7 mouse cellular contexts compared by ENCODE assay signal in genomic region chr2:72475797-72476485, GRCm38 (mm10). TPM values are rescaled to one million over a fixed set of nuclear protein-coding genes. Genes with fewer than 3 reads are reported as not detected.
DNase-seq lines count a peak whose midpoint lies in the region; ATAC-seq and TF ChIP-seq lines count a peak whose summit lies in the region.

Gene Cdca7, plus strand, starts transcription at chr2:72476159.

- WGBS in embryonic facial prominence, embryonic 11.5 days, result under 1% methylated on average over 58 of the region's 58 CpGs
- under 1% methylated on average over 56 of the region's 58 CpGs for WGBS in limb, embryonic 11.5 days
- under 1% methylated on average over 58 of the region's 58 CpGs for WGBS in midbrain, embryonic 13.5 days
- WGBS in small intestine, adult 2 months, result under 1% methylated on average over 58 of the region's 58 CpGs

- TF ChIP-seq POLR2A in small intestine, adult 2 months (IDR thresholded peaks at IDR 0.05; ENCODE audit: low read depth, low read length), result peak; percentile 50; the same call in 1 of the 2 replicates

- peak within 1 kb of the TSS; percentile 68 for H3K4me2 ChIP-seq in embryonic facial prominence, embryonic 11.5 days (ENCODE audit: low read depth, low read length)
- H3K4me2 ChIP-seq in limb, embryonic 11.5 days (ENCODE audit: low read depth, severe bottlenecking), result peak within 1 kb of the TSS; percentile 51
- H3K4me2 ChIP-seq in midbrain, embryonic 13.5 days (replicated peaks), result peak within 1 kb of the TSS; percentile 79

- H3K4me1 ChIP-seq in embryonic facial prominence, embryonic 11.5 days (ENCODE audit: control insufficient read depth, insufficient read depth, low read length), result no peaks in the 10 kb centered on the region
- peaks cover 10% of the 10 kb centered on the region for H3K4me1 ChIP-seq in limb, embryonic 11.5 days (ENCODE audit: control insufficient read depth, insufficient read depth, low read length)
- H3K4me1 ChIP-seq in midbrain, embryonic 13.5 days (replicated peaks), result peaks cover 37% of the 10 kb centered on the region
- H3K4me1 ChIP-seq in small intestine, adult 2 months (ENCODE audit: control insufficient read depth, insufficient read depth, insufficient read length, low read length), result peaks cover 18% of the 10 kb centered on the region; the same call in 1 of the 2 replicates

- peak within 1 kb of the TSS; percentile 60 for H3K27ac ChIP-seq in embryonic facial prominence, embryonic 11.5 days (replicated peaks; ENCODE audit: low read depth, low read length)
- H3K27ac ChIP-seq in limb, embryonic 11.5 days (replicated peaks; ENCODE audit: low read depth, low read length), result peak within 1 kb of the TSS; percentile 89
- peak within 1 kb of the TSS; percentile 53 for H3K27ac ChIP-seq in midbrain, embryonic 13.5 days
- H3K27ac ChIP-seq in small intestine, adult 2 months (ENCODE audit: insufficient read depth, low read depth, low read length), result peak within 1 kb of the TSS; percentile 78

- H3K27me3 ChIP-seq in embryonic facial prominence, embryonic 11.5 days (ENCODE audit: control insufficient read depth, insufficient read depth, low read length), result no peaks in the 10 kb centered on the region
- no peaks in the 10 kb centered on the region for H3K27me3 ChIP-seq in limb, embryonic 11.5 days (ENCODE audit: control insufficient read depth, insufficient read depth, low read length)
- H3K27me3 ChIP-seq in midbrain, embryonic 13.5 days, result peaks cover 22% of the 10 kb centered on the region
- H3K27me3 ChIP-seq in small intestine, adult 2 months (ENCODE audit: control insufficient read depth, insufficient read depth, low read length), result no peaks in the 10 kb centered on the region

- ATAC-seq in embryonic facial prominence, embryonic 11.5 days (replicated peaks; ENCODE audit: insufficient number of reproducible peaks, low FRiP score, low TSS enrichment, low read depth), result peak; percentile 86
- peak; percentile 85 for ATAC-seq in limb, embryonic 11.5 days (ENCODE audit: insufficient number of reproducible peaks, low FRiP score, low TSS enrichment, low read depth)
- ATAC-seq in midbrain, embryonic 13.5 days, result peak; percentile 90

- no peak for TF ChIP-seq CTCF in small intestine, adult 2 months (IDR thresholded peaks at IDR 0.05; ENCODE audit: extremely low read depth, insufficient read length, insufficient replicate concordance, low read depth, low read length)

- DNase-seq in adrenal gland, postnatal 14 days, result peak; percentile 83
- DNase-seq in embryonic facial prominence, embryonic 11.5 days (ENCODE audit: low spot score), result peak; percentile 89
- DNase-seq in heart, adult 18-20 months, result peak; percentile 79 to 90
- peak; percentile 88 for DNase-seq in kidney, adult 18-20 months
- peak; percentile 88 for DNase-seq in limb, embryonic 11.5 days (ENCODE audit: low spot score)

- peak within 1 kb of the TSS; percentile 84 for H3K4me3 ChIP-seq in embryonic facial prominence, embryonic 11.5 days (ENCODE audit: low read depth, low read length)
- peak within 1 kb of the TSS; percentile 76 for H3K4me3 ChIP-seq in limb, embryonic 11.5 days (ENCODE audit: low read depth, low read length)
- peak within 1 kb of the TSS; percentile 85 for H3K4me3 ChIP-seq in midbrain, embryonic 13.5 days (replicated peaks)
- H3K4me3 ChIP-seq in small intestine, adult 2 months (ENCODE audit: low read depth, low read length), result peak within 1 kb of the TSS; percentile 74

- H3K9me3 ChIP-seq in embryonic facial prominence, embryonic 11.5 days (replicated peaks; ENCODE audit: control insufficient read depth, low read length), result no peaks in the 10 kb centered on the region
- no peaks in the 10 kb centered on the region for H3K9me3 ChIP-seq in limb, embryonic 11.5 days (ENCODE audit: control insufficient read depth, low read length)
- no peaks in the 10 kb centered on the region for H3K9me3 ChIP-seq in midbrain, embryonic 13.5 days

- no peaks in the 10 kb centered on the region; the same call in 1 of the 2 replicates for H3K36me3 ChIP-seq in embryonic facial prominence, embryonic 11.5 days (replicated peaks; ENCODE audit: control insufficient read depth, insufficient read depth, low read depth, low read length)
- peaks cover 5% of the 10 kb centered on the region for H3K36me3 ChIP-seq in limb, embryonic 11.5 days (ENCODE audit: control insufficient read depth, insufficient read depth, low read length)
- 0 out of 2 replicates have a peak, but pooled peaks cover 3% of the 10 kb centered on the region for H3K36me3 ChIP-seq in midbrain, embryonic 13.5 days
- H3K36me3 ChIP-seq in small intestine, adult 2 months (ENCODE audit: control insufficient read depth, insufficient read depth, low read length), result 0 out of 2 replicates have a peak, but pooled peaks cover 2% of the 10 kb centered on the region

- H3K9ac ChIP-seq in embryonic facial prominence, embryonic 11.5 days (replicated peaks; ENCODE audit: low read length), result peak within 1 kb of the TSS; percentile 91
- H3K9ac ChIP-seq in limb, embryonic 11.5 days (ENCODE audit: low read length), result peak within 1 kb of the TSS; percentile 93
- H3K9ac ChIP-seq in midbrain, embryonic 13.5 days (replicated peaks), result peak within 1 kb of the TSS; percentile 76

RNA-seq across cellular contexts. Expression of gene Cdca7, which starts in this region (rescaled TPM):
- 10.9 and 15.0 TPM in 2 replicates for total RNA-seq in adrenal gland, postnatal 14 days (2021)
- 220 and 233 TPM in 2 replicates for polyA plus RNA-seq in embryonic facial prominence, embryonic 11.5 days (2014; fragmentation: Nextera tagmentation; extraction: Ambion mirVana)
- total RNA-seq in heart, adult 18-20 months (2021), result 1 to 10 TPM; 1.7 to 2.0 TPM
- polyA plus RNA-seq in limb, embryonic 11.5 days (2014; fragmentation: Nextera tagmentation; extraction: Ambion mirVana), result 278 and 286 TPM in 2 replicates
- polyA plus RNA-seq in midbrain, embryonic 13.5 days (2015; fragmentation: Nextera tagmentation; extraction: Ambion mirVana), result 55.0 and 64.8 TPM in 2 replicates
- 5.3 and 11.5 TPM in 2 replicates for polyA plus RNA-seq in small intestine, adult 2 months (2012; rRNA removed)

Comparison
In these comparisons a context has a peak if more than half of its experiments do, and no peak if none do; other contexts are left out.
1. Peak in every context shown above with its lines: DNase-seq, ATAC-seq, H3K4me3 ChIP-seq and H3K27ac ChIP-seq.